Mouse (Mus musculus): Measurements from ENCODE around the gene Gba. TPM values are rescaled to one million over a fixed set of nuclear protein-coding genes. Genes with fewer than 3 reads are reported as not detected.
"Not testable (repeated sequence)": the region's sequence is repeated elsewhere in the genome, so short reads cannot be mapped to it uniquely, and the experiment has no call there.

The Gba gene
- 40.6 TPM for polyA plus RNA-seq (2012; fragmentation: generic; extraction: Trizol)
- long read RNA-seq, experiment 1, transcript Gba-202 (12 exons, 1,938 nt) = minor isoform, 7 of 85 reads
- long read RNA-seq, experiment 1, transcript Gba-201 (11 exons, 1,779 nt) = major isoform, 61 of 85 reads
- long read RNA-seq, experiment 1, partial matches to known transcripts = 8 of 85 reads
- long read RNA-seq, experiment 1, other reads (novel, unspliced or antisense) = 9 of 85 reads
- long read RNA-seq, experiment 2, transcript Gba-201 (11 exons, 1,779 nt) = major isoform, 28 of 34 reads
- long read RNA-seq, experiment 2, partial matches to known transcripts = 1 of 34 reads
- long read RNA-seq, experiment 2, other reads (novel, unspliced or antisense) = 1 of 34 reads

DNA sequence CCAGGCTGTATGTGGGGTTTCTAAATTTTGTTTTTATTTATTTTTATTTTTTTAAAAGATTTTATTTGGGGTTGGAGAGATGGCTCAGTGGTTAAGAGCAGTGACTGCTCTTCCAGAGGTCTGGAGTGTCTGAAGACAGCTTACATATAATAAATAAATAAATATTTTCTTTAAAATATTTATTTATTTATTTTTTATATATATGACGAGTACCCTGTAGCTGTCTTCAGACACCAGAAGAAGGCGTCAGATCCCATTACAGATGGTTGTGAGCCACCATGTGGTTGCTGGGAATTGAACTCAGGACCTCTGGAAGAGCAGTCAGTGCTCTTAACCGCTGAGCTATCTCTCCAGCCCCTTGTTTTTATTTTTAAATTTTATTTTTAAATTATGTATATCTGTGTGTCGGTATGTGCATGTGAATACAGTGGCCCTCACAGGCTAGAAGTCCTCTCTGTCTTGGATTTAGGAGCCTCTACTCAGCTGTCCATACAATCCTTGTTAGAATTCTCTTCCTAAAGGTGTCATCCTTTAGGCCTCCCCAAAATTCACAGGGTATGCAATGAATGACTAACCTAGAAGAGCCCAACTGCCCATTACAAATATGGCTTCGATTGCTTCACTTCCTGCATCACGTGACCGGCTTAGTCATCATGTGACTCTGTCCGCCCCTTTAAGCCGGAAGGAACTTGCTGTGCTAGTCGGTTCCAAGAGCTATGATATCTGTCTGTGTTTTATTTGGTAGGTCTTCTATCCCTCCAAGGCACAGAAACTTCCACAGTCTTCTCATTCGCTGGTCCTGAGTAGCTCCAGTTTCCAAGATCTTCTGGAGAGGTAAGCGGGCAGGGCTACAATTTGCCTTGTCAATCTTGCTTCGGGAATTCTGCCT lies at the start of gene Gba:
Gene Gba, plus strand, starts transcription at position 676 of the 889 bp plus-strand sequence.
- TF ChIP-seq FOSL1 (IDR thresholded peaks at IDR 0.05; ENCODE audit: insufficient read depth, low read length, poor library complexity, severe bottlenecking) = no peak
- TF ChIP-seq CEBPB (IDR thresholded peaks at IDR 0.05; ENCODE audit: low read depth) = peak; percentile 70
- peak; percentile 100 for TF ChIP-seq USF1 (IDR thresholded peaks at IDR 0.05; ENCODE audit: low read depth)
- peak; percentile 39 for TF ChIP-seq MAX (IDR thresholded peaks at IDR 0.05)
- TF ChIP-seq MYOD1 (IDR thresholded peaks at IDR 0.05; ENCODE audit: control insufficient read depth, insufficient read length, low read depth) = no peak
- Histone ChIP-seq H3K79me2 (ENCODE audit: control insufficient read depth, insufficient read depth) (peaks cover 6% of the 10 kb centered on the region), H3K27me3 (ENCODE audit: control insufficient read depth, insufficient read depth, insufficient read length) (no peaks in the 10 kb centered on the region), H3K4me3 (ENCODE audit: insufficient read depth, poor library complexity, severe bottlenecking) (peak within 1 kb of the TSS; percentile 52), H3ac (ENCODE audit: control insufficient read depth, insufficient read length, low read depth) (peak within 1 kb of the TSS; percentile 62), H3K79me3 (ENCODE audit: low read depth) (no peaks in the 10 kb centered on the region), H3K36me3 (ENCODE audit: control insufficient read depth, insufficient read depth) (peaks cover 20% of the 10 kb centered on the region)

DNA sequence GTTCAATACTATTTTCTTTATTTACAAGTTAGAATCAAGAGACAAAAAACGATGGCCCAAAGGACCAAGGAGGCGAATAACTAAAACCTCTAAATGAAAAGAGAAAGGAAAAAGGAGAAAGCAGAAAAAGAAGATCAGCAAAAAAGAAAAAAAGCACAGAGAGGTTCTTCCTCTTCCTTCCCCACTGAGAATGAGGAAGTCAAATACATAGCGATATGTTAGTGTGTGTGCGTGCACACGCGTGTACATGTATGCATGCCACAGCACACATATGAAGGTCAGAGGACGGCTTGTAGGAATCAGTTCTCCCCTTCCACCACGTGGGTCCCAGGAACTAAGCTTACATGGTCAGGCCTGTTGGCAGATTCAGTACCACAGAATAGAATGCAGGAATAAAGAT lies 45.8 kb upstream of the Gba start:
- H3K79me3 ChIP-seq (ENCODE audit: low read depth) = no peaks in the 10 kb centered on the region
- peaks cover 40% of the 10 kb centered on the region for H3K27me3 ChIP-seq (ENCODE audit: control insufficient read depth, insufficient read depth, insufficient read length)
- no peaks in the 10 kb centered on the region for H3K79me2 ChIP-seq (ENCODE audit: control insufficient read depth, insufficient read depth)
- no peak overlapping the region for H3K4me3 ChIP-seq (ENCODE audit: insufficient read depth, poor library complexity, severe bottlenecking)
- H3K36me3 ChIP-seq (ENCODE audit: control insufficient read depth, insufficient read depth) = no peaks in the 10 kb centered on the region
- TF ChIP-seq MYOG (IDR thresholded peaks at IDR 0.05; ENCODE audit: control insufficient read depth, extremely low read depth, insufficient read length) (no peak), CTCF (IDR thresholded peaks at IDR 0.05; ENCODE audit: control insufficient read depth, insufficient read depth, insufficient read length) (no peak), MAX (IDR thresholded peaks at IDR 0.05) (no peak), MYOD1 (IDR thresholded peaks at IDR 0.05; ENCODE audit: control insufficient read depth, insufficient read length, low read depth) (no peak), FOSL1 (IDR thresholded peaks at IDR 0.05; ENCODE audit: insufficient read depth, low read length, poor library complexity, severe bottlenecking) (no peak)
- H3ac ChIP-seq (ENCODE audit: control insufficient read depth, insufficient read length, low read depth) = no peak overlapping the region

DNA sequence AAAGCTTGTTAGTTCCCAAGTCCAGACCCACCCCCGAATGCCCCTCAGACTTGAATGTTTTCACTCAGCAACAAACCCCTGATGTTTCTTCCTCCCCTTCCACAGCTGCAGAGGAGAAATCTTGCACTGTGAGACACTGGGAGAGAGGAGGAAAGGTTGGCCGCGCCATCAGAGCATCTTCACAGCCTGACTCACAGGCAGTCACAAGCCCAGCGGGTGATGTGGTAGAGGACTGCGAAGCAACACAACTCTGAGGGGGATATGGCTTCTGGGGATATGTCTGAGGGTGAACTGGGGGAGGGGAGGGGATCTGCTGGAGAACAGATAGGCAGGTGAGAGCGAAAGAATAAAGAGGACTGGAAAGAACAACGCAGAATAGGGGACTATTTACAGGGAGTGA lies 44.1 kb upstream of the Gba start:
- H3K4me3 ChIP-seq (ENCODE audit: insufficient read depth, poor library complexity, severe bottlenecking) = no peak overlapping the region

DNA sequence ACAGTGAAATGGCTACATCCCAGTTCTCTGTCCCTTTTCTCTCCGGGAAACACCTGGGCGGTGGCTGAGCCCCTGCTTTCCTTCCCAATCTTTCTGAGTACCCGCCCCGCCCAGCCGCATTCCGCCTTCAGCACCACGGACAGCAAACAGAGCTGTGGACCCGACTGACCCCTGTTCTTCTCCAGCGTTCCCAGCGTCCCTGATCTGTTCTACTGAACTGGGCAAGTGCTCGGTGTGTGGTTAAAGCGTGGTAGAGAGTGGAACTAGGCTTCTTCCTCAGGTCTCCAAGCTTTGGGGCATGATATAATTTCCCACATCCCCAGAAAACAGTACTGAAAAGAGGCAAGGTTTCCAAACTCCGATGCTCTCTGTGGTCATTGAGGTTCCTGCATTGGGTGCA lies 43.5 kb upstream of the Gba start:
- no peaks in the 10 kb centered on the region for H3K79me3 ChIP-seq (ENCODE audit: low read depth)
- H3ac ChIP-seq (ENCODE audit: control insufficient read depth, insufficient read length, low read depth) = no peak overlapping the region
- H3K36me3 ChIP-seq (ENCODE audit: control insufficient read depth, insufficient read depth) = no peaks in the 10 kb centered on the region
- no peaks in the 10 kb centered on the region for H3K79me2 ChIP-seq (ENCODE audit: control insufficient read depth, insufficient read depth)
- no peak for TF ChIP-seq CTCF (IDR thresholded peaks at IDR 0.05; ENCODE audit: control insufficient read depth, insufficient read depth, insufficient read length)
- TF ChIP-seq MYOG (IDR thresholded peaks at IDR 0.05; ENCODE audit: control insufficient read depth, extremely low read depth, insufficient read length) = no peak
- TF ChIP-seq USF1 (IDR thresholded peaks at IDR 0.05; ENCODE audit: low read depth) = no peak
- TF ChIP-seq CEBPB (IDR thresholded peaks at IDR 0.05; ENCODE audit: low read depth) = no peak
- TF ChIP-seq FOSL1 (IDR thresholded peaks at IDR 0.05; ENCODE audit: insufficient read depth, low read length, poor library complexity, severe bottlenecking) = no peak
- no peak for TF ChIP-seq MYOD1 (IDR thresholded peaks at IDR 0.05; ENCODE audit: control insufficient read depth, insufficient read length, low read depth)
- no peak overlapping the region for H3K4me3 ChIP-seq (ENCODE audit: insufficient read depth, poor library complexity, severe bottlenecking)
- H3K27me3 ChIP-seq (ENCODE audit: control insufficient read depth, insufficient read depth, insufficient read length) = peaks cover 31% of the 10 kb centered on the region

More for the DNA sequence above, 44.1 kb upstream of the Gba start:
- Histone ChIP-seq H3ac (ENCODE audit: control insufficient read depth, insufficient read length, low read depth) (no peak overlapping the region), H3K36me3 (ENCODE audit: control insufficient read depth, insufficient read depth) (no peaks in the 10 kb centered on the region), H3K79me3 (ENCODE audit: low read depth) (no peaks in the 10 kb centered on the region), H3K79me2 (ENCODE audit: control insufficient read depth, insufficient read depth) (no peaks in the 10 kb centered on the region), H3K27me3 (ENCODE audit: control insufficient read depth, insufficient read depth, insufficient read length) (peaks cover 34% of the 10 kb centered on the region)
- no peak for TF ChIP-seq CTCF (IDR thresholded peaks at IDR 0.05; ENCODE audit: control insufficient read depth, insufficient read depth, insufficient read length)
- no peak for TF ChIP-seq MYOG (IDR thresholded peaks at IDR 0.05; ENCODE audit: control insufficient read depth, extremely low read depth, insufficient read length)
- no peak for TF ChIP-seq CEBPB (IDR thresholded peaks at IDR 0.05; ENCODE audit: low read depth)
- no peak for TF ChIP-seq FOSL1 (IDR thresholded peaks at IDR 0.05; ENCODE audit: insufficient read depth, low read length, poor library complexity, severe bottlenecking)
- TF ChIP-seq USF1 (IDR thresholded peaks at IDR 0.05; ENCODE audit: low read depth) = no peak

DNA sequence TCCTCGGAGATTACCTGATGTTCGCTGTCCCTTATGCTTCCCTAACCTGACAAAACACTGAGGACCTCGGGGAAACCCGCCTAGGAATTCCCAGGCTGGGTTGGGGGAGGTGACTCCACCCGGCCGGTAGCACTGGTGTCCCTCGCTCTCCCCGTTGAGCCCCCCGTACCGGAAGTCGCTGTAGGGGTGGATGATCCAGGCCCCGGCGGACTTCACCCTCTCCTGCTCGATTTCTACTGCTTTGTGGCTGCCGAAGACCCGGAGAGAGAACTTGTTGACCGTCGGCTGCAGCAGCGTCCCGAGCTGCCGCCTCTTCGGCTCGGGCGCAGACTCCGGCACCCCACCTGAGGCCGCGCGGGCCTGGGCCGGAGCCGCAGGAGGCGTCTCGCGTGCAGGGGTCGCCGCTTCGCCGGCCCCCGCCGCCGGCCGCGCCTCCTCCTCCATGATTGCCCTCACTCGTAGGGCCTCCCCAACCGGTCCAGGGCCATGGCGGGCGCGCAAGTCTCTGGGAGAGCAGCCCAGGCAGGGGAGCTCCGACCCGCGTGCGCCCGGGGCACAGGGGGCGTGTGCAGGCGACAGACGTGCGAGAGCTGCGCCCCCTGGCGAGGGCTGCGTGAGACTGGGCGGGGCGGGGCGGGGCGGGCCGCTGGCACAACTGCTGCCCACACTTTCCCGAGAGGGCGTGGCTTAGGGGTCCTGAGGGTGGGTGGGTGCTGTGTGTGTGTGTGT lies 42.9 kb upstream of the Gba start, which contains the start of gene Hcn3:
Gene Hcn3, minus strand, starts transcription at position 581 of the 729 bp plus-strand sequence.
- no peak within 1 kb of the TSS for H3K4me3 ChIP-seq (ENCODE audit: insufficient read depth, poor library complexity, severe bottlenecking)
- TF ChIP-seq CEBPB (IDR thresholded peaks at IDR 0.05; ENCODE audit: low read depth) (no peak), CTCF (IDR thresholded peaks at IDR 0.05; ENCODE audit: control insufficient read depth, insufficient read depth, insufficient read length) (peak; percentile 77), MAX (IDR thresholded peaks at IDR 0.05) (no peak), FOSL1 (IDR thresholded peaks at IDR 0.05; ENCODE audit: insufficient read depth, low read length, poor library complexity, severe bottlenecking) (no peak), MYOG (IDR thresholded peaks at IDR 0.05; ENCODE audit: control insufficient read depth, extremely low read depth, insufficient read length) (no peak)
- H3K27me3 ChIP-seq (ENCODE audit: control insufficient read depth, insufficient read depth, insufficient read length) = peaks cover 25% of the 10 kb centered on the region
- H3K36me3 ChIP-seq (ENCODE audit: control insufficient read depth, insufficient read depth) = no peaks in the 10 kb centered on the region
- peak within 1 kb of the TSS; percentile 65 for H3ac ChIP-seq (ENCODE audit: control insufficient read depth, insufficient read length, low read depth)
- H3K79me2 ChIP-seq (ENCODE audit: control insufficient read depth, insufficient read depth) = peaks cover under 1% of the 10 kb centered on the region
- H3K79me3 ChIP-seq (ENCODE audit: low read depth) = peaks cover 2% of the 10 kb centered on the region

DNA sequence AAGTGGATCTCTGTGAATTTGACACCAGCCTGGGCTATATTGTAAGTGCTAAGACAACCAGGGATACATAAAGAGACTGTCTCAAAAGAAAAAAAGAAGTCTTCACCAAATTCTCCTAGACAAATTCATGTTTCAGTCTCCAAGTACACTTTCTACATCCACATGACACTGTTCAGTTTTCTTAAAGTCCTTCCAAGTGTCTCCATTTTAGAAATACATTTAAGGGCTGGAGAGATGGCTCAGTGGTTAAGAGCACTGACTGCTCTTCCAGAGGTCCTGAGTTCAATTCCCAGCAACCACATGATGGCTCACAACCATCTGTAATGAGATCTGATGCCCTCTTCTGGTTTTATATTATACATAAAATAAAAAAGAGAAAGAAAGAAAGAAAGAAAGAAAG lies 41.5 kb upstream of the Gba start:
- H3K4me3 ChIP-seq (ENCODE audit: insufficient read depth, poor library complexity, severe bottlenecking); H3ac ChIP-seq (ENCODE audit: control insufficient read depth, insufficient read length, low read depth); H3K36me3 ChIP-seq (ENCODE audit: control insufficient read depth, insufficient read depth): not testable (repeated sequence)
- H3K27me3 ChIP-seq (ENCODE audit: control insufficient read depth, insufficient read depth, insufficient read length) = peaks cover 19% of the 10 kb centered on the region
- peaks cover 15% of the 10 kb centered on the region for H3K79me2 ChIP-seq (ENCODE audit: control insufficient read depth, insufficient read depth)
- H3K79me3 ChIP-seq (ENCODE audit: low read depth) = peaks cover 15% of the 10 kb centered on the region
